Mouse (Mus musculus): ENCODE measurements at regions not wholly inside any gene's neighbourhood (a gene's known extent, or its start where the extent isn't known, plus 50 kb on each side); places are given as distances from the start of the nearest gene placed in this dataset.

- DNase-seq (ENCODE audit: inconsistent age in 2 of 2, low spot score in 1 of 2) = no peak
Measured at GRCm38 (mm10) chr7:73307586-73308490, 67.5 kb upstream of the Rgma start.

- DNase-seq (ENCODE audit: inconsistent age in 2 of 2, low spot score in 1 of 2) = no peak
Measured at GRCm38 (mm10) chr7:73308981-73309380, 66.3 kb upstream of the Rgma start.

- no peak for DNase-seq (ENCODE audit: inconsistent age in 2 of 2, low spot score in 1 of 2)
Measured at GRCm38 (mm10) chr7:73310056-73310455, 65.3 kb upstream of the Rgma start.

- no peak for DNase-seq (ENCODE audit: inconsistent age in 2 of 2, low spot score in 1 of 2)
Measured at GRCm38 (mm10) chr7:73310581-73311136, 64.7 kb upstream of the Rgma start.

GRCm38 (mm10) chr7:73315555-73315954, 59.8 kb upstream of the Rgma start:
- no peak for DNase-seq (ENCODE audit: inconsistent age in 2 of 2, low spot score in 1 of 2)

- no peak for DNase-seq (ENCODE audit: inconsistent age in 2 of 2, low spot score in 1 of 2)
Measured at GRCm38 (mm10) chr7:73317574-73317973, 57.7 kb upstream of the Rgma start.

- no peak for DNase-seq (ENCODE audit: inconsistent age in 2 of 2, low spot score in 1 of 2)
Measured at GRCm38 (mm10) chr7:73319004-73319403, 56.3 kb upstream of the Rgma start.

GRCm38 (mm10) chr7:73319994-73320393, 55.3 kb upstream of the Rgma start:
- no peak for DNase-seq (ENCODE audit: inconsistent age in 2 of 2, low spot score in 1 of 2)

GRCm38 (mm10) chr7:73322466-73323151, 52.7 kb upstream of the Rgma start:
- no peak for DNase-seq (ENCODE audit: inconsistent age in 2 of 2, low spot score in 1 of 2)

GRCm38 (mm10) chr7:73323556-73323955, 51.8 kb upstream of the Rgma start:
- DNase-seq (ENCODE audit: inconsistent age in 2 of 2, low spot score in 1 of 2) = peak; percentile 20 to 44

GRCm38 (mm10) chr7:73325503-73325902, 49.8 kb upstream of the Rgma start:
- no peak for DNase-seq (ENCODE audit: inconsistent age in 2 of 2, low spot score in 1 of 2)

Measured in adrenal gland, adult (tissue).